In genomic region chr6:91410168-91410780, GRCm38 (mm10) we compare ENCODE assay signal across 9 mouse cellular contexts. TPM values are rescaled to one million over a fixed set of nuclear protein-coding genes. Genes with fewer than 3 reads are reported as not detected.
DNase-seq lines count a peak whose midpoint lies in the region; ATAC-seq and TF ChIP-seq lines count a peak whose summit lies in the region.
"Had no signal": no experiment of that assay in that cellular context is flagged by ENCODE, and none has a peak within 500 bp of the region (broad histone marks: within the 10 kb centered on the region; RNA-seq: fewer than 3 reads in every experiment).

No protein-coding gene starts in this region.

- no peak for TF ChIP-seq CTCF in cerebellum, adult 2 months (IDR thresholded peaks at IDR 0.05; ENCODE audit: borderline replicate concordance, insufficient read depth, low read depth, low read length)

- ATAC-seq in heart, embryonic 16.5 days (replicated peaks; ENCODE audit: extremely low read depth, insufficient read depth, low FRiP score) = no peak
- peak; percentile 0 for ATAC-seq in midbrain, embryonic 15.5 days (replicated peaks)

- no peak for TF ChIP-seq POLR2A in cerebellum, adult 2 months (IDR thresholded peaks at IDR 0.05; ENCODE audit: borderline replicate concordance, insufficient read depth, low read length)

- no peak overlapping the region for H3K27ac ChIP-seq in heart, embryonic 16.5 days (ENCODE audit: low read length)
- peak overlapping the region; percentile 99 for H3K27ac ChIP-seq in cerebellum, adult 2 months (ENCODE audit: insufficient read depth, low read length)
- H3K27ac ChIP-seq in hindbrain, embryonic 10.5 days = peak overlapping the region; percentile 91
- 0 out of 2 replicates have a peak overlapping the region, but pooled peaks have one; percentile 14 for H3K27ac ChIP-seq in midbrain, embryonic 15.5 days

- H3K27me3 ChIP-seq in heart, embryonic 16.5 days (ENCODE audit: control insufficient read depth, insufficient read depth, low read length) = peaks cover 85% of the 10 kb centered on the region
- H3K27me3 ChIP-seq in cerebellum, adult 2 months (ENCODE audit: control insufficient read depth, insufficient read depth, low read length) = no peaks in the 10 kb centered on the region
- peaks cover 84% of the 10 kb centered on the region for H3K27me3 ChIP-seq in hindbrain, embryonic 10.5 days (ENCODE audit: insufficient read depth, poor library complexity, severe bottlenecking)
- peaks cover 22% of the 10 kb centered on the region for H3K27me3 ChIP-seq in midbrain, embryonic 15.5 days (replicated peaks)

- no peak overlapping the region for H3K9ac ChIP-seq in heart, embryonic 16.5 days (ENCODE audit: low read length)
- H3K9ac ChIP-seq in midbrain, embryonic 15.5 days = peak overlapping the region; percentile 77

- WGBS in heart, embryonic 16.5 days = 4% methylated on average over 26 of the region's 26 CpGs
- under 1% methylated on average over 26 of the region's 26 CpGs for WGBS in cerebellum, adult 2 months
- 1% methylated on average over 26 of the region's 26 CpGs for WGBS in hindbrain, embryonic 10.5 days
- WGBS in midbrain, embryonic 15.5 days = 1% methylated on average over 26 of the region's 26 CpGs

- peak overlapping the region; percentile 40 for H3K4me2 ChIP-seq in heart, embryonic 16.5 days (ENCODE audit: low read depth, low read length)
- peak overlapping the region; percentile 99 for H3K4me2 ChIP-seq in midbrain, embryonic 15.5 days

- no peaks in the 10 kb centered on the region for H3K9me3 ChIP-seq in heart, embryonic 16.5 days (replicated peaks; ENCODE audit: control insufficient read depth, low read length)
- H3K9me3 ChIP-seq in hindbrain, embryonic 10.5 days = no peaks in the 10 kb centered on the region
- no peaks in the 10 kb centered on the region for H3K9me3 ChIP-seq in midbrain, embryonic 15.5 days

- H3K4me1 ChIP-seq in heart, embryonic 16.5 days (ENCODE audit: control insufficient read depth, insufficient read depth, low read length) = peaks cover 8% of the 10 kb centered on the region
- peaks cover 22% of the 10 kb centered on the region for H3K4me1 ChIP-seq in cerebellum, adult 2 months (ENCODE audit: control insufficient read depth, insufficient read depth, low read length)
- H3K4me1 ChIP-seq in hindbrain, embryonic 10.5 days (replicated peaks) = peaks cover 39% of the 10 kb centered on the region
- H3K4me1 ChIP-seq in midbrain, embryonic 15.5 days = peaks cover 22% of the 10 kb centered on the region

- no peaks in the 10 kb centered on the region for H3K36me3 ChIP-seq in heart, embryonic 16.5 days (ENCODE audit: control insufficient read depth, insufficient read depth)
- H3K36me3 ChIP-seq in hindbrain, embryonic 10.5 days = peaks cover 35% of the 10 kb centered on the region
- no peaks in the 10 kb centered on the region for H3K36me3 ChIP-seq in midbrain, embryonic 15.5 days (replicated peaks)

- H3K4me3 ChIP-seq in heart, embryonic 16.5 days (ENCODE audit: low read length) = peak overlapping the region; percentile 54; the same call in 1 of the 2 replicates
- H3K4me3 ChIP-seq in cerebellum, adult 2 months (replicated peaks; ENCODE audit: insufficient read depth, low read depth, low read length) = peak overlapping the region; percentile 69
- peak overlapping the region; percentile 73 for H3K4me3 ChIP-seq in hindbrain, embryonic 10.5 days
- peak overlapping the region; percentile 66 for H3K4me3 ChIP-seq in midbrain, embryonic 15.5 days

- no peak for DNase-seq in heart, adult 18-20 months
- DNase-seq in cerebellum, adult 2 months = peak; percentile 59 to 60
- peak; percentile 37 for DNase-seq in hindbrain, embryonic 10.5 days (ENCODE audit: low spot score)
- no peak for DNase-seq in adrenal gland, postnatal 4 days (ENCODE audit: low spot score in 2 of 2)
- no peak for DNase-seq in ovary, postnatal 10 days (ENCODE audit: low spot score)
- no peak for DNase-seq in thymus, postnatal 10 days (ENCODE audit: low spot score in 2 of 2)

RNA-seq across cellular contexts. Expression of gene Wnt7a, which starts 0.9 kb away (rescaled TPM):
- polyA plus RNA-seq in heart, embryonic 16.5 days (2015; fragmentation: Nextera tagmentation; extraction: Ambion mirVana) = 0.19 and 0.30 TPM in 2 replicates
- not detected for total RNA-seq in heart, adult 18-20 months (2021)
- polyA plus RNA-seq in cerebellum, adult 2 months (2012; rRNA removed) = 40.7 and 47.2 TPM in 2 replicates
- 10.0 and 11.0 TPM in 2 replicates for polyA plus RNA-seq in hindbrain, embryonic 10.5 days (2016; fragmentation: Nextera tagmentation; extraction: Ambion mirVana)
- 12.5 and 13.1 TPM in 2 replicates for polyA plus RNA-seq in midbrain, embryonic 15.5 days (2015; fragmentation: Nextera tagmentation; extraction: Ambion mirVana)
- under 1 TPM; 0.08 to 0.34 TPM for total RNA-seq in adrenal gland, postnatal 4 days (2021)
- polyA plus RNA-seq: gonadal fat pad, adult 2 months had no signal

Comparison
In these comparisons a context has a peak if more than half of its experiments do, and no peak if none do; other contexts are left out.
1. DNase-seq: peak in cerebellum, adult 2 months (2 of 2) and hindbrain, embryonic 10.5 days (single experiment); none in heart, adult 18-20 months (0 of 2), adrenal gland, postnatal 4 days (0 of 2), ovary, postnatal 10 days (single experiment) and thymus, postnatal 10 days (0 of 2).
2. Peak in every context shown above with its lines, with median percentiles within 50 percentile points of each other: H3K4me3 ChIP-seq.